Mouse (Mus musculus) c-Kit-negative CD71-positive TER-119-positive erythroid progenitor cells, embryonic 14.5 days (primary cell): ENCODE measurements around the gene Meis2.

Experiments
- DNase-seq: peaks from one replicate; pipeline ENCODE4 v3.0.0-alpha.2; 2013; ENCODE audit warnings: low read depth, low spot score

Meis2 gene

GRCm38 (mm10) chr2:116068461-116068860 lies 2.8 kb upstream of the Meis2 start:
- DNase-seq: no peak

- no peak for DNase-seq
Measured at GRCm38 (mm10) chr2:116067711-116068110, 2.1 kb upstream of the Meis2 start.

DNA sequence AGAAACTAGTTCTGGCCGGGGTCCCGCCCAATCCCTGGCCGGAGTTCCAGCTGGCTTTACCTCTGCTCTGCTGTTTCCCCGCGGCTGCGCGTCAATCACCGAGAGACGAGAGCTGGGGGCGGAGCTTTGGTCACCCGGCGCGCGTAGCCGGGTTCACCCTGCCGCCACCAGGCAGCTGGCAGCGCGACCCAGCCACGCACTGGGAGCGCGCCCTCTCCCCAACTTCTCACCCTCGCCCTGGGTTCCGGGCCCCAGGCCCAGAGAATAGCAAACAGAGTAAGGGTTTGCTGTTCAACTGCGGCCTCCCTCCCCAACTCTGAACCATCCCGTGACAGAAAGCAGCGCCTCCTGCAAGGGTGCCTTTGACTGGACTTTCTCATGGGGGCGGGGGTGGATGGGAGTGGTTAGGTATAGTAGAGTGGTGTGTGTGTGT lies 1.4 kb upstream of the Meis2 start:
- DNase-seq: no peak

GRCm38 (mm10) chr2:116066057-116066941 lies 660 bp upstream of the Meis2 start:
- no peak for DNase-seq

DNA sequence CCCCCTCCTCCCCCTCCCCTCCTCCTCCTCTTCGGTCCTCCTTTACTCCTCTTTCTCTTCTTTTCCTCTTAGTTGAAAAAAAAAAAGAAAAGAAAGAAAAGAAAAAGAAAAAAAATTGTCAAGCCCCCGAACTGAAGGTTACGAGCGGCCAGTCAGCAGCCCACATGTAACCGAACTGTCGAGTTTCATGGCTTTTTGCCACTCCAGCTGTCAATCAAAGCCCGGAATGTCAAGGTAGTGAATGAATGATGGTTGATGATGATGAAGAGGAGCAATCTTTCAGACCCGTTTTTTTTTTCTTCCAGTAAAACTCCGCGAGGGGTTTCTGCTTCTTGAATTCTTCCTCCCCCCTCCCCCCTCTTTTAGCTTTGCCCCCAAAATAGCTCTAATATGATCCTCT lies 582 bp downstream of the Meis2 start:
- DNase-seq: no peak

- no peak for DNase-seq
Measured at GRCm38 (mm10) chr2:116064521-116064920, 1.1 kb downstream of the Meis2 start.

DNA sequence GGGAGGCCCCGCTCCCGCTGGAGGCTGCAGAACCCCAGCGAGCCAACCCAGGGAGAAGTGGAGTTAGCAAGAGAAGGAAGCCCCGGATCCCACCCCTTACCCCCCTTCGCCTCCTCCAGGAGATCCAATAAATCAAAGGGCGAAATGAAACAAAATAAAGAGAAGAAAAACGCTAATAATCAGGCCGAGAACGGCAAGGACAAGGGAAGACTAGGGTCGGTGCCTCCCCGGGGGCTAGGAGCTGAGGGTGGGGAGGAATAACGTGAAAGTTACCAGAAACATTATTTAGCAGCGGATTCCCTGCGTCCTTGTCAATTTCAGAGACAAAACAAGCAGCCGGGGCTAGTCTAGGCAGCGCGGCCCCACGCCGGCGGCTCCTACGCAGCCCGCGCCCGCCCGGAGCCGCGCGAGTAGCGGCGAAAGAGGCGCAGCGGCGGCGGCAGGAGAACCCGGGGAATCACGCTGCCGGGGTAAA lies 1.8 kb downstream of the Meis2 start:
- DNase-seq: no peak

GRCm38 (mm10) chr2:116062761-116063441 lies 2.7 kb downstream of the Meis2 start:
- DNase-seq: no peak

DNA sequence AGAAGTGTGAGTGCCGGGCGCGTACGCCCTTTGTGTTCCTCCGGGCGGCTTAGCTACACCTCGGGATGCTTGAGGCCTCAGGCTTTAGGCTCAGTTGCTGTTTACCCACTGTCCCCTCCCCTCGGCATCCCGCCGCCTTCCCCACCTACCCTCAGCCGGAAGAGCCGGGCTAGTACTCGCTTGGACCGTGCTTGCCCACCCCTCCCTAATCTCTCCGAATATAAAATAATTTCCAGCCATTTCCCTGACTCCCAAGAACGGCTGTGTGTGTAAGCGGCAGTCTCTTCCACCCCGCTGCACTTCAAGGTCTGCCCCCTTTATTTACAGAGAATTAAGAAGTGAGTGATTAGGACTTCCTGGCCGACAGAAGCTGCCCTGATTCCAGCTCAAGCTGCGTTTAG lies 3.4 kb downstream of the Meis2 start:
- no peak for DNase-seq

- DNase-seq: no peak
Measured at GRCm38 (mm10) chr2:116061401-116062021, 4.1 kb downstream of the Meis2 start.

DNA sequence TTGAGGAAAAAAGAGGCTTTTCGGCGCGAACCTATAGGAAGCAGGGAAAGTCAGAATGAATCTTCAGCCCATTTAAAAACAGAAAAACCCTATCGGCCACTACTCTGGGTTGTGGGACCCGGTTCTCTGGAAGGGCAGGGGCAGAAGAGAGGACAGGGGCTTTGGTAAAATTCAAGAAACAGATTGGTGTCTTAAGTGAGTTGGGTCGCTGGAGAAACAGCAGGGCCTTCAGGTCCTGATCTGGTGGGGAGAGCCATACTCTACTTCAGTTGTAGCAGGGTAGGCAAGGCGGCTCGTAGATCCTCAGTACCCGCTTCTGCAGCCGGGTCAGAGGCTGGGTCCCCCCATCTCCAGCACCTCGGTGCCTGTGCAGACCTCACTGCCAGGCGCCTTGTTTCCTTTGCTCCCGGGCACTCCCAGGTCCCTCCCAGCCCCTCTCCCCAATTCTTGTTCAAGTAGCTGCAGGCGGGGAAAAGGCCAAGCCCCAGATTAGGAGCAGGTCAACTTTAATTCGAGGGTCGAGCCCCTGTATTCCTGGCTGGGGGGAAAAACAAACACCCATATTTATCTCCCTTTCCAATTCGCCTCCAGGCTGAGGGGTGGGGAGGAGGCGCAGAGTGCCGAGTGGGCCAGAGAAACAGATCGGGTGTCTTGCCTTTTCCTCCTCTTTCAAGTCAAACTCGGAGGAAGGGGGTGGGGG lies 4.8 kb downstream of the Meis2 start:
- DNase-seq: no peak

GRCm38 (mm10) chr2:116060210-116060609 lies 5.4 kb downstream of the Meis2 start:
- DNase-seq: no peak

GRCm38 (mm10) chr2:116059661-116060060 lies 6.0 kb downstream of the Meis2 start:
- DNase-seq: no peak

DNA sequence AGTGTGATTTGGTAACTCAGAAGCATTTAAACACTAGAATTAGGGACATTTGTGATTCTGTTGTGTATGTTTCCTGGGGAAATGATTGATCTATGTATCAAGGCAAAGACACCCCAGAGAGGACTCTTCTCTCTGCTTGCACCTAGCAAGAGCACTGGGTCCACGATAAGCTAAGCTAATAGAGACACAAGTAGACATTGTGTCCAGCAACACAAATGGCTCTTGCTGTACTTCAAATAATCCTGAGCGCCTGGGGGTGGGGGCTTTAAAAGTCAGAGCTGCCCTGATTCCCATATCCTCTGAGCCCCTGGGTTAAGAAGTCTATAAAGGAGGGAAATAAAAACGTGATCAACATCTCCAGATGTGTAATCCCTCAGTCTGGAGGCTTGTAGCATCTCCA lies 6.6 kb downstream of the Meis2 start:
- no peak for DNase-seq

- DNase-seq: no peak
Measured at GRCm38 (mm10) chr2:116058511-116058910, 7.1 kb downstream of the Meis2 start.

- no peak for DNase-seq
Measured at GRCm38 (mm10) chr2:116056826-116057225, 8.8 kb downstream of the Meis2 start.

DNA sequence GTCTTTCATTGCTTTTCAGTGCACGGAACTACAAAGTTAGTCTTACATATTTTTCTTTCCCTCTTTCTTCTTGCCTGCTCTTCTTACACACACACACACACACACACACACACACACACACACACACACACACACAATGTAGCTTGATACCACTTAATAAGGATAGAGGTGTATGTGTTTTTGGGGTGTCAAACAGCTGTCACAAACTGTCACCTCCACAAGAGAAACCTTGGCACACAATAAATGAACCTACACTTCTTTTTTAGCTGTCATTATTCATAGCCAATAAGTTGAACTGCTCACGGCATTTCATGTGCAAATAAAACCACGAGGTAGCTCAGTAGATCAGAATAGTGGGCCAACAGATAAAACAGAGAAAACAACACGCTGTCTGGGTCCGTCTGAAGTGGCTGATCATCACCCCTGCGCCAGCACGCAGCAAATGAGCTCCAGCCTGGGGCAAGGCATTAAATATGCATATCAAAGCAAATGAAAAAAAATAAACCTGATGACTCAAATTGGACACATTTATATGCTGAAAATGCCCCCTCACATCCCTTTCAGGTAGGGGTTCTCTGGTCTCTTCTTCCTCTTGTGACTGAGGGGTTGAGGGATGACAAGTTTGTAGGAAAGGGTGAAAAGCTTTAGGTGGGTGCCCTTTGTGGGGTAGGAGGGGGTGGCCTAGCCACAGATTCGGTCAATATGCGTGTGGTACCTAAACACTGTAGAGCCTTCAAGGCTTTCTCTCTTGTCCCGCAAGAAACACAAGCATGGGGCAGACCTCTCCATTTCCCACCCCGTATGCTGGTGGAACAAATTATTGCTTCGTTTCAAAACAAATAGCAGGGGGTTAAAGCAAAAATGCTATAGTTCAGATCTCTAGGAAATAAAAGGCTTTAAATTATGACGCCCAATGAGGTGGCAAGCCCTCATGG lies 9.7 kb downstream of the Meis2 start:
- DNase-seq: no peak

DNA sequence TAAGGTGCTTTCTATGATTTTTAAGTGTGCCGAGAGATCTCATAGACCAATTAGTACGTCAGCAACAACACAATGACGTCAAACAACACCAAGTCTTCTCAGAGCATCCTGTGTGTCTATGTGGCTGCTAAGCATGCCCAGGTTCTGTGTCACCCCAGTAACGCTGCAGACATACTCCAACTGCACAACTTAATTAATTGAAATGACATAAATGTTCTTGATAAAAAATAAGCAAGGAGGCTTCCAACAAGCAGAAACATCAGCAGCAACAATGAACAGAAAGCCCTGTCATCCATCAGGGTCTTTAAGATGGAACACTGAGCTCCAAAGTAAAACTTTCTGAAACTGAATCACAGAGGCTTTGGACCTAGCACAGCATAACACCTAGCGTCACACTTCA lies 11.7 kb downstream of the Meis2 start:
- no peak for DNase-seq

GRCm38 (mm10) chr2:116052688-116053421 lies 12.8 kb downstream of the Meis2 start:
- no peak for DNase-seq
